Mouse (Mus musculus) E14TG2a.4 (cell line): ENCODE measurements around the gene Lin54.
A peak's percentile ranks its signal among the peaks of the same experiment; 100 is the strongest.
"Not testable (repeated sequence)": the region's sequence is repeated elsewhere in the genome, so short reads cannot be mapped to it uniquely, and the experiment has no call there.

Experiments used
- H3K27me3 ChIP-seq: 2 replicates; pipeline ENCODE4 v1.6.1; 2014; ENCODE audit warnings: low read length, control low read depth; ENCODE audit not compliant: insufficient read depth
- H3K36me3 ChIP-seq: 2 replicates; pipeline ENCODE4 v1.6.1; 2014; ENCODE audit warnings: low read length, control low read depth; ENCODE audit not compliant: insufficient read depth
- H3K4me1 ChIP-seq: replicated peaks from 2 replicates; pipeline ENCODE4 v1.6.1; 2014; ENCODE audit warnings: low read depth, low read length, control low read depth
- H3K4me3 ChIP-seq: replicated peaks from 2 replicates; pipeline ENCODE4 v1.5.1; 2014; ENCODE audit warnings: mild to moderate bottlenecking, low read length
- H3K9me3 ChIP-seq: 2 replicates; pipeline ENCODE4 v1.6.1; 2014; ENCODE audit warnings: low read length, control low read depth
- CTCF ChIP-seq: conservative IDR thresholded peaks from 2 replicates; pipeline ENCODE4 v1.5.1; 2014; ENCODE audit warnings: low read length
- NANOG ChIP-seq: IDR thresholded peaks from 2 replicates; pipeline ENCODE4 v1.6.1; 2014; ENCODE audit warnings: borderline replicate concordance, low read length, mixed read lengths
- POU5F1 ChIP-seq: IDR thresholded peaks from 2 replicates; pipeline ENCODE4 v1.6.1; 2014; ENCODE audit warnings: low read length, borderline replicate concordance

The Lin54 gene

DNA sequence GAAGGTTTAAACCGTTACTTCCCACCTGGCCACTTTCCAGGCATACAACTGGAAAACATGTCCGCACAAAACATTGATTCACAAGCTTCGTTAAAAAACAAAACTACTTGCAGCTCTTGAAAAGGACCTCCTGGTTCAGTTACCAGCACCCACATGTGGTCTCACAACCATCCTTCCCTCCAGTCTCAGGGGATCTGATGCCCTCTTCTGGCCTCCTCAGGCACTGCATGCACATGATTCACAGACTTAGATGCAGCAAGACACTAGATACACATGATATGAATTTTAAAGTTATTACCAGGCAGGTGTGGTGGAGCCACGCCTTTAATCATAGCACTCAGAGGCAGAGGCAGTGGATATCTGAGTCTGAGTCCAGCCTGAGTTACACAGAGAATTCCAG is 63.4 kb downstream of the Lin54 start:
- TF ChIP-seq CTCF, result peak; percentile 64
- TF ChIP-seq POU5F1, result no peak
- no peaks in the 10 kb centered on the region for H3K27me3 ChIP-seq
- H3K4me3 ChIP-seq, result no peak overlapping the region
- peaks cover 23% of the 10 kb centered on the region; the same call in 1 of the 2 replicates for H3K36me3 ChIP-seq
- H3K9me3 ChIP-seq, result no peaks in the 10 kb centered on the region
- no peaks in the 10 kb centered on the region for H3K4me1 ChIP-seq

DNA sequence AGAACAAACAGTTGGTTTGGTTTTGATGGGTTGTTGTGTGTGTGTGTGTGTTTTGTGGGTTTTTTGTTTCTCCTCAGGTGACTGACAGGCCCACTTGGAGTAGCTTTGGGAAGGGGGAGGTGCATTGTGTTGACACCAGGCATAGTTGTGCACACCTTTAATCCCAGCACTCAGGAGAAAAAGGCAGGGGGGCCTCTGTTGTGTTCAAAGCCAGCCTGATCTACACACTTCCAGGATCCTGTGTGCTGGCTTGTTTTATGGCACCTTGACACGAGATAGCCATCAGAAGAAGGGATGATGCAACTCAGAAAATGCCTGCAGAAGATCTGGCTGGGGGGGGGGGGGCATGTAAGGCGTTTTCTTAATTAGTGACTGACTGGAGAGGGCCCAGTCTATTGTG is 69.5 kb downstream of the Lin54 start:
- H3K27me3 ChIP-seq, result no peaks in the 10 kb centered on the region

DNA sequence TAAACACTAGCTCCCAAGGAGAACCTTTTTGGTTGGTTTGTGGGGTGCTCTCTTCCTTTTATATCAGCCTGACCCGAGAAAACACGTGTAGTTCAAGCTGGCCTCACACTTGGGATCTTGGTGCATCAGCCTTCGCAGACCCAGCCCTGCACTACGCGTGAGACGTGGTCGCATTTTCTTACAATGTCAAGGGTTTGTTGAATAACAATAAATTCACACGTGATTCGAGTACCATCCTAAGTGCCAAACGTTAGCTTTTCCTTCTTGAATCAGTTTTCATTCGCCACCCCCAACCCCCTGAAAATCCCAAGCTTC is 70.4 kb downstream of the Lin54 start:
- Histone ChIP-seq H3K4me1 (peaks cover 48% of the 10 kb centered on the region), H3K27me3 (no peaks in the 10 kb centered on the region), H3K9me3 (no peaks in the 10 kb centered on the region), H3K36me3 (peaks cover 36% of the 10 kb centered on the region), H3K4me3 (peak overlapping the region; percentile 96)
- TF ChIP-seq NANOG (no peak), CTCF (no peak), POU5F1 (no peak)

More for the DNA sequence above, 69.5 kb downstream of the Lin54 start:
- peaks cover 26% of the 10 kb centered on the region for H3K36me3 ChIP-seq
- peak overlapping the region; percentile 96; the same call in 1 of the 2 replicates for H3K4me3 ChIP-seq
- H3K4me1 ChIP-seq, result peaks cover 39% of the 10 kb centered on the region
- H3K9me3 ChIP-seq, result no peaks in the 10 kb centered on the region
- TF ChIP-seq POU5F1 (no peak), NANOG (no peak), CTCF (no peak)

DNA sequence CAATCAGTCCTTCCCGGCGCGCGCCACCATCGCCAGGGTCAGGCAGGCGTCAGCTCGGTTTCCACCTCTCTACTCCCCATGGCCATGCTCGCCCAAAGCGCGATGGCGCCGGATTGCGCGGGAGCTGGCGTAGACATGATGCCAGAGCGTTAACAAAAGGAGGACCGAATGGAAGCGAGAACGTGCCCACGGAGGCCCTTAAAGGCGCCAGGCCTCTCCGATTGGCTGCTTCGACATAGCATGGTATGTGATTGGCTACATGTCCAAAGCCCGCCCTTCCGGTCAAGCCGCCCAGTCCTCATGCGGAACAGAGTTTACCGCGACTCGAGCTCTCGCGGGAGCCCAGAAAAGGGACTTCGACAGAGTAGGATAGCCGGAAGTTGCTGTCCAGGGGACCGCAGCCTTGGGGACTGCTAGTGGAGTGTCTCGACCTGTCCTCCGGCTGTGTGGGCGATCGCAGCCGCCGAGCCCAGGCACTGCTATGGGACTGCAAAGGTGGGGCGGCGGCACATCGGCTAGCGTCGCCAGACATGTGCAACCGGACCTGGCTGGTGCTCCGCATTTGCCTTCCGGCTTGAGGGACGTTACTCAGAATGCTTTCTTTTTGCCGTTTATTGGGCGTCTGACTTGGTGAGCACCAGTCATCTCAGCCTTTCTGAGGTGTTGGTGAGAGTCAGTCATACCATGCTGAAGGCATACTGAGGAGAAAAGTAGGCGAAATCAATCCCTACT is 70.9 kb downstream of the Lin54 start:
- no peaks in the 10 kb centered on the region for H3K27me3 ChIP-seq
- TF ChIP-seq POU5F1 (no peak), NANOG (no peak), CTCF (no peak)
- peaks cover 41% of the 10 kb centered on the region for H3K36me3 ChIP-seq
- no peaks in the 10 kb centered on the region for H3K9me3 ChIP-seq
- peak overlapping the region; percentile 96 for H3K4me3 ChIP-seq
- peaks cover 53% of the 10 kb centered on the region for H3K4me1 ChIP-seq

DNA sequence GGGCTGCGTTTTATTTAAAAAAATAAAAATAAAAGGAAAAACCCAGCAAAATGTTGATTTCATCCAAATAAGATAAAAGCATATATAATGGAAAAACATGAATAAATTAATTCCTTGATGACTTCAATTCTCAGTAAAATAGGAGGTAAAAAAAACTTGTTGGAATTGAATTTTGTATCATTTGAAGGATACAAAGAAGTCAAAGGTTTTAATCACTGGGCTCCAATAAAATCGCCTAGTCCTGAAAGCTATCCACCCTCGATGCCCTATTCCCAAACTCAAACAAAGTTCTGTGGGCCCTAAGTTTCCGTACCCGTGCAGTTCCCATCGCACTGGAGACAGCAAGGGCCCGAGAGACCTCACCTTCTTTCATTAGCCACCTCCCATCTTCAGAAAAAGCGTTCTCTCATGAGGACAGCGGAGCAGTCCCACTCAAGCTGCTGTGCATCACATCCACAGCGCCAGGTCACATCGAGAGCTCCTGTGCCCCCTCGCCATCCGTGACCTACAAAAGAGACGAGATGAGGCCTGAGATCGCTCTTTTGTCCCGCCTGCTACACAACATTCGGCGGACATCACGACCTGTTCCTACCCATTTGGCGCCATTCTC is 71.6 kb downstream of the Lin54 start:
- Histone ChIP-seq H3K36me3 (peaks cover 47% of the 10 kb centered on the region), H3K9me3 (no peaks in the 10 kb centered on the region), H3K4me3 (peak overlapping the region; percentile 96), H3K4me1 (peaks cover 60% of the 10 kb centered on the region), H3K27me3 (no peaks in the 10 kb centered on the region)
- no peak for TF ChIP-seq CTCF
- TF ChIP-seq POU5F1, result no peak
- no peak for TF ChIP-seq NANOG

DNA sequence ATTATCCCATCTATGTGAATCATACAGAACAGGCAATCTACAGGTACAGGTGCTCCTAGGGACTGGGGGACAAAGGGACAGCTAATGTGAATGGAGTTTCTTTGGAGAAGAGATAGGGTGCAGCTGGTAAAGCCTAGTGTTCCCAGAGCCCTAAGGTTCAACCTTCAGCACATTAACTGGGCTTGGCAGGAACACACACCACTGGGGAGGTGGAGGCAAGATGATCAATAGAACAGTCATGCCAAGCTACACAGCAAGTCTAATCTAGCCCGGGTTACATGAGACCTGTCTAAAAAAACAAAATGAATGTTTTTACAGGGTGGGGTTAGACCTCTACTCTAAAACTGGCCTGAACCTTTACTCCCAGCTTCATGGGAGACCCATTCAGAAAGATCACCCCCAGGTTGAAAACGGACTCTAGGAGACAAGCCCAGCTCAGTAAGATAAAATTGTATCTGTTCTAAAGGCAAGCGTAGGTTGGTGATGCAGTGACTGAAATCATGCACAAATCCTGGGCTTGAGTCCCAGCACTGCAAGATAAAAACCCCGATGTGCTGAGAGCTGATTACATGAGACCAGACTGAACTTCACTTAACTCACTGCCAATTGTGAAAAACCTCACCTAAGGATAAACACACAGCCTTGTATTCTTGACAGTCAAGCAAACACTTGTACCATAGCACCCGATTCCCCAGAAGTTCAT is 72.3 kb downstream of the Lin54 start:
- H3K4me1 ChIP-seq, result peaks cover 67% of the 10 kb centered on the region
- H3K27me3 ChIP-seq, result no peaks in the 10 kb centered on the region
- TF ChIP-seq CTCF (no peak), NANOG (no peak), POU5F1 (no peak)
- no peaks in the 10 kb centered on the region for H3K9me3 ChIP-seq
- H3K4me3 ChIP-seq, result peak overlapping the region; percentile 96
- H3K36me3 ChIP-seq, result peaks cover 54% of the 10 kb centered on the region

DNA sequence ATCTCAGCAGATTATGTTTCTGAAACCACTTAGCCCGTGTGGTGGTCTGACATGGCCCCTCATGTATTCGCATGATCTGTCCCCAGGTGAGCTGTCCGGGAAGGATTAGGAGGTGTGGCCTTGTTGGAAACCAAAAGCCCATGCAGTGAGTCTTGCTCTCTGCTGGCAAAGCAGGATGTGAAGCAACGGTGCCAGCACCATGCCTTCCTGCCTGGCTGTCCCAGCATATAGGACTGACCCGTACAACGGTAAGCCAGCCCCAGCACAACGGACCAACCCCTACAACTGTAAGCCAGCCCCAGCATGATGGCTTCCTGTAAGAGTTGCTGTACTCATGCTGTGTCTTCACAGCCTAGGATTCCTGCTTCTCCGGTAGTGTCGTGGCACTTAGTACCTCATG is 73.2 kb downstream of the Lin54 start:
- H3K36me3 ChIP-seq, result peaks cover 63% of the 10 kb centered on the region
- no peak for TF ChIP-seq POU5F1
- no peak for TF ChIP-seq CTCF
- no peak for TF ChIP-seq NANOG
- H3K9me3 ChIP-seq, result no peaks in the 10 kb centered on the region
- H3K4me1 ChIP-seq, result peaks cover 76% of the 10 kb centered on the region
- H3K4me3 ChIP-seq, result peak overlapping the region; percentile 96
- H3K27me3 ChIP-seq, result no peaks in the 10 kb centered on the region

DNA sequence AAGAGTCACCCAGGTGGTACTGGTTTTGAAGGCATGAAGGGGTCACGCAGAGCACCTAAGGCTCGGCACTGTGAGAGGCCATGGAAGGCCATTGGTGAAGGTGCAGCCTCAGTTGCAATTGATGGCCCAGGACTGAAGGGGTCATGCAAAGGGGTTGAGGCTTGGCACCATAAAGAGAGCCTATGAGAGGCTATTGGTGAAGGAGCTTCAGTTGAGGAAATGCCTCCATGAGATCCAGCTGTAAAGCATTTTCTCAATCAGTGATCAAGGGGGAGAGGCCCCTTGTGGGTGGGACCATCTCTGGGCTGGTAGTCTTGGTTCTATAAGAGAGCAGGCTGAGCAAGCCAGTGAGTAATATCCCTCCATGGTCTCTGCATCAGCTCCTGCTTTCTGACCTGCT is 74.6 kb downstream of the Lin54 start:
- Histone ChIP-seq H3K4me1 (peaks cover 81% of the 10 kb centered on the region), H3K36me3 (peaks cover 78% of the 10 kb centered on the region), H3K4me3 (peak overlapping the region; percentile 96)
- H3K9me3 ChIP-seq, H3K27me3 ChIP-seq: not testable (repeated sequence)
